Mouse (Mus musculus) forebrain, embryonic 10.5 days (tissue): ENCODE measurements around the gene Synj1. TPM values are rescaled to one million over a fixed set of nuclear protein-coding genes. Genes with fewer than 3 reads are reported as not detected.

Experiments
- DNase-seq: peaks from one replicate; pipeline ENCODE4 v3.0.0-alpha.2; 2017; ENCODE audit warnings: low spot score; ENCODE audit errors: extremely low spot score
- H3K27ac ChIP-seq: fragments of 300-500 bp; sonication (generic); 2 replicates; pipeline ENCODE4 v1.5.1; 2016; ENCODE audit warnings: mild to moderate bottlenecking
- H3K27me3 ChIP-seq: fragments of 300-500 bp; sonication (generic); 2 replicates; pipeline ENCODE4 v1.6.1; 2016; ENCODE audit warnings: mild to moderate bottlenecking; ENCODE audit not compliant: poor library complexity, severe bottlenecking
- H3K36me3 ChIP-seq: fragments of 300-500 bp; sonication (generic); replicated peaks from 2 replicates; pipeline ENCODE4 v1.6.1; 2016; ENCODE audit warnings: mild to moderate bottlenecking, moderate library complexity
- H3K4me1 ChIP-seq: fragments of 300-500 bp; sonication (generic); 2 replicates; pipeline ENCODE4 v1.6.1; 2016
- H3K4me3 ChIP-seq: fragments of 300-500 bp; sonication (generic); 2 replicates; pipeline ENCODE4 v1.5.1; 2016; ENCODE audit warnings: mild to moderate bottlenecking, moderate library complexity
- H3K9me3 ChIP-seq: fragments of 300-500 bp; sonication (generic); 2 replicates; pipeline ENCODE4 v1.6.1; 2016; ENCODE audit warnings: mild to moderate bottlenecking, moderate library complexity
- WGBS: fragments of 180-500 bp; shearing (Covaris S2); methylation state at CpG from one replicate; pipeline ENCODE4 v1.1.7; 2016; 5-methylcytosine and 5-hydroxymethylcytosine counted together
- polyA plus RNA-seq: library from polyadenylated mRNA; unstranded; fragments of >200 nt; fragmentation: Nextera tagmentation; extraction: Ambion mirVana; gene quantifications from 2 replicates; pipeline ENCODE4 v1.2.1, GENCODE M21; 2016

Synj1 gene
- polyA plus RNA-seq = 12.2 and 12.8 TPM in 2 replicates

GRCm38 (mm10) chr16:91011021-91011683 lies at the start of gene Synj1:
TSS of gene Synj1 (minus strand) at chr16:91011308.
- WGBS = under 1% methylated on average over 66 of the region's 66 CpGs
- Histone ChIP-seq H3K36me3 (peaks cover 34% of the 10 kb centered on the region), H3K4me3 (peak within 1 kb of the TSS; percentile 95), H3K4me1 (peaks cover 21% of the 10 kb centered on the region), H3K27ac (peak within 1 kb of the TSS; percentile 92), H3K9me3 (no peaks in the 10 kb centered on the region), H3K27me3 (no peaks in the 10 kb centered on the region)
- DNase-seq = peak; percentile 90

- Histone ChIP-seq H3K27ac (no peak overlapping the region), H3K4me1 (peaks cover 10% of the 10 kb centered on the region), H3K36me3 (no peaks in the 10 kb centered on the region), H3K9me3 (no peaks in the 10 kb centered on the region), H3K4me3 (no peak overlapping the region), H3K27me3 (peaks cover 12% of the 10 kb centered on the region)
- WGBS = 81% methylated on average over 6 of the region's 6 CpGs
- no peak for DNase-seq
Observed at GRCm38 (mm10) chr16:91057741-91058140, 46.6 kb upstream of the Synj1 start.

- no peak for DNase-seq
- 84% methylated on average over 4 of the region's 4 CpGs for WGBS
- H3K27ac ChIP-seq = no peak overlapping the region
- H3K36me3 ChIP-seq = no peaks in the 10 kb centered on the region
- H3K4me1 ChIP-seq = peaks cover 10% of the 10 kb centered on the region
- H3K9me3 ChIP-seq = no peaks in the 10 kb centered on the region
- H3K27me3 ChIP-seq = peaks cover 12% of the 10 kb centered on the region
- no peak overlapping the region for H3K4me3 ChIP-seq
Observed at GRCm38 (mm10) chr16:91057261-91057660, 46.2 kb upstream of the Synj1 start.

- Histone ChIP-seq H3K27me3 (peaks cover 12% of the 10 kb centered on the region), H3K36me3 (no peaks in the 10 kb centered on the region), H3K4me3 (no peak overlapping the region), H3K27ac (no peak overlapping the region), H3K4me1 (peaks cover 10% of the 10 kb centered on the region), H3K9me3 (no peaks in the 10 kb centered on the region)
- no peak for DNase-seq
- 58% methylated on average over 16 of the region's 16 CpGs for WGBS
Observed at GRCm38 (mm10) chr16:91056043-91056821, 45.1 kb upstream of the Synj1 start.

- Histone ChIP-seq H3K27me3 (peaks cover 12% of the 10 kb centered on the region), H3K36me3 (no peaks in the 10 kb centered on the region), H3K4me1 (peaks cover 10% of the 10 kb centered on the region), H3K4me3 (no peak overlapping the region), H3K9me3 (no peaks in the 10 kb centered on the region), H3K27ac (no peak overlapping the region)
- no peak for DNase-seq
- 89% methylated on average over 5 of the region's 5 CpGs for WGBS
Observed at GRCm38 (mm10) chr16:91055150-91055549, 44.0 kb upstream of the Synj1 start.

- H3K9me3 ChIP-seq = no peaks in the 10 kb centered on the region
- no peak overlapping the region for H3K4me3 ChIP-seq
- no peak for DNase-seq
- no peak overlapping the region for H3K27ac ChIP-seq
- H3K4me1 ChIP-seq = peaks cover 10% of the 10 kb centered on the region
- 63% methylated on average over 8 of the region's 8 CpGs for WGBS
- H3K36me3 ChIP-seq = no peaks in the 10 kb centered on the region
- H3K27me3 ChIP-seq = peaks cover 12% of the 10 kb centered on the region
Observed at GRCm38 (mm10) chr16:91053599-91053998, 42.5 kb upstream of the Synj1 start.

- Histone ChIP-seq H3K36me3 (peaks cover 17% of the 10 kb centered on the region), H3K27ac (no peak overlapping the region), H3K4me3 (peak overlapping the region; percentile 84), H3K4me1 (peaks cover 27% of the 10 kb centered on the region), H3K27me3 (no peaks in the 10 kb centered on the region), H3K9me3 (no peaks in the 10 kb centered on the region)
- peak; percentile 46 for DNase-seq
- WGBS = 61% methylated on average over 8 of the region's 8 CpGs
Observed at GRCm38 (mm10) chr16:91045511-91045910, 34.4 kb upstream of the Synj1 start.

- Histone ChIP-seq H3K9me3 (no peaks in the 10 kb centered on the region), H3K27ac (peak within 1 kb of the TSS; percentile 96), H3K36me3 (peaks cover 26% of the 10 kb centered on the region), H3K27me3 (no peaks in the 10 kb centered on the region), H3K4me3 (peak within 1 kb of the TSS; percentile 84), H3K4me1 (peaks cover 27% of the 10 kb centered on the region)
- DNase-seq = peak; percentile 99
- WGBS = 2% methylated on average over 70 of the region's 70 CpGs
Observed at GRCm38 (mm10) chr16:91044270-91045182, 33.4 kb upstream of the Synj1 start, which contains the start of gene Paxbp1. TSS of gene Paxbp1 (minus strand) at chr16:91044543.

- no peaks in the 10 kb centered on the region for H3K9me3 ChIP-seq
- under 1% methylated on average over 63 of the region's 63 CpGs for WGBS
- peak overlapping the region; percentile 96 for H3K27ac ChIP-seq
- H3K4me3 ChIP-seq = peak overlapping the region; percentile 84
- H3K27me3 ChIP-seq = no peaks in the 10 kb centered on the region
- H3K36me3 ChIP-seq = peaks cover 35% of the 10 kb centered on the region
- peak; percentile 69 for DNase-seq
- H3K4me1 ChIP-seq = peaks cover 27% of the 10 kb centered on the region
Observed at GRCm38 (mm10) chr16:91043461-91044248, 32.5 kb upstream of the Synj1 start.

- H3K4me1 ChIP-seq = peaks cover 27% of the 10 kb centered on the region
- H3K36me3 ChIP-seq = peaks cover 45% of the 10 kb centered on the region
- peak overlapping the region; percentile 84 for H3K4me3 ChIP-seq
- no peaks in the 10 kb centered on the region for H3K9me3 ChIP-seq
- no peak overlapping the region for H3K27ac ChIP-seq
- H3K27me3 ChIP-seq = no peaks in the 10 kb centered on the region
- no peak for DNase-seq
- WGBS = 82% methylated on average over 1 of the region's 1 CpGs
Observed at GRCm38 (mm10) chr16:91042640-91043039, 31.5 kb upstream of the Synj1 start.

- Histone ChIP-seq H3K36me3 (peaks cover 97% of the 10 kb centered on the region), H3K4me1 (no peaks in the 10 kb centered on the region), H3K9me3 (no peaks in the 10 kb centered on the region), H3K27me3 (no peaks in the 10 kb centered on the region), H3K4me3 (no peak overlapping the region), H3K27ac (no peak overlapping the region)
- 92% methylated on average over 10 of the region's 10 CpGs for WGBS
- DNase-seq = no peak
Observed at GRCm38 (mm10) chr16:91035866-91036265, 24.8 kb upstream of the Synj1 start.

GRCm38 (mm10) chr16:91030751-91031150 lies 19.6 kb upstream of the Synj1 start:
- DNase-seq = no peak
- Histone ChIP-seq H3K4me3 (no peak overlapping the region), H3K27ac (no peak overlapping the region), H3K36me3 (peaks cover 97% of the 10 kb centered on the region), H3K27me3 (no peaks in the 10 kb centered on the region), H3K9me3 (no peaks in the 10 kb centered on the region), H3K4me1 (no peaks in the 10 kb centered on the region)
- WGBS = 95% methylated on average over 4 of the region's 4 CpGs
